Mouse (Mus musculus) frontal cortex, postnatal 10 days (tissue): ENCODE measurements around the gene Prkcsh.

ENCODE experiments used
- DNase-seq, 2 experiments: peaks; one replicate each; pipeline ENCODE4 v3.0.0; 2022; ENCODE audit warnings: low spot score in 2 of 2, mixed read lengths in 1 of 2

Prkcsh gene

DNA sequence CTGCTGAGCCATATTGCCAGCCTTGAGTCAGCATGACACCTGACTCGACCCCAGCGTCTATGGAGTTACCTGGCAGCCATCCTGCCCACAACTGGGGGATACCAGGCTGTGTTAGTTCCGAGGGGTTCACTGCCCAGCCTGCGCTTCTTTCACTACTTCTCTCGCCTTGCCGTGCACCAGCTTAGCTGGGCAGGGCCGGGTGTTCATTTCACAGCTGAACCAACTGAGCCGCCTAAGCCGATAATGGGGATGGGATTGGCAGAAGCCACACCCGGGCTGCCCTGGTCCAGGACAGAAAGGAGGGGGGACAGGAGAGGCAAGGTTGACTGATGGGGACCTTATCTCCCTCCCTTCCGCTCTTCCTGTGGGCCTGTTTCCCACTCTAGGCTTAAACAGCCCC is 46.7 kb downstream of the Prkcsh start:
- no peak for DNase-seq

DNA sequence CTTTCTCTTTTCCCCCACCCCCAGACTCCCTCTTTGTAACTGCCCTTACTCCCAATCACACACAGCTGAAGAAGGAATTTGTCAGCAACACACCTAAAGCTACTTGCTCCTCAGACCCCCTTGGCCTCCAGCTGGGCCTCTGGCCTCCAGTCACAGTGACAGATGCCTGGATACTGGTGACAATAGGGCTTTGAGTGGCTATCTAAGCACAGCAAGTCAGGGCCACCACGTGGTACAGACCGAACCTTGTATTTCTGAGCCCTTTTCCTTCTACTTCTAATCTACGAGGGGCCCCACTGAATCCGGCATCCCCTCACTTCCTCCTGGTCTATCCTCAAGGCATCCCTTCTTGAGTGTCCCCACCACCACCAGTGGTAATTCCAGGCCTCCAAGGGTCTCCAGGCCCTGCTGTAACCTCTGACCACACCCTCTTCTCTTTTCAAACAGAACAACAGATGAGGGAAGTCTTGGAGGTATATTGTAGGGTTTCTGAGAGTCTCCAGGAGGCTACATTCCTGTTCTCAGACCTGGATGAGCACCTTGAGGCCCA is 47.2 kb downstream of the Prkcsh start:
- no peak for DNase-seq

DNA sequence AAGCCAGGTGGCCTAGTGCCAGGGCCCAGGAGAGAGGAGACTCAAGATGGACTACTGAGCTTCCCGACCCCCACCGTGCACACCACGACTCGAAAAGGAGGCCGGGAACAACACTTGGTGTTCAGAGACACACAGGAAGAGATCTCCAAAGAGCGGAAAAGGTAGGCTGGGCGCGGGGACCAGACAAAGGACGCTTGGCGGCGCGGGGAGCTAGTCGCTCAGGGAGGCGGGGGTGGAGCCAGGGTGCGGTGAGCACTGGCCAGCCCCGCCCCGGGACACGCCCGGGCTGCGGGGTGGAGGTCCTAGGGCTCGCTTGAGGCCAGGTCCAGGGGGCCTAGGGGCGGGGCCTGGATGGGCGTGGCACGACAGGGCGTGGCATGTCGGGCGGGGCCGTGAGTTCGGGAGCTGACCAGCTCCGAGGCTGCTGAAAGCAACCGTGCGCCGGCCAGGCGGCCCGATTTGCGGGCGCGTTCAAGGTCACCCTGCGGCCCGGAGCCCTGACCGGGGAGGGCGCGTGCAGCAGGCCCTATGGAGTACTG is 47.8 kb downstream of the Prkcsh start:
- DNase-seq = peak; percentile 68 to 69

GRCm38 (mm10) chr9:22051161-22051957 is 48.8 kb downstream of the Prkcsh start:
- DNase-seq = peak; percentile 55 to 62

GRCm38 (mm10) chr9:22051958-22052254 is 49.3 kb downstream of the Prkcsh start, which contains the start of gene Elavl3:
Elavl3 (minus strand) TSS chr9:22052023.
- peak; percentile 66 to 84 for DNase-seq

DNA sequence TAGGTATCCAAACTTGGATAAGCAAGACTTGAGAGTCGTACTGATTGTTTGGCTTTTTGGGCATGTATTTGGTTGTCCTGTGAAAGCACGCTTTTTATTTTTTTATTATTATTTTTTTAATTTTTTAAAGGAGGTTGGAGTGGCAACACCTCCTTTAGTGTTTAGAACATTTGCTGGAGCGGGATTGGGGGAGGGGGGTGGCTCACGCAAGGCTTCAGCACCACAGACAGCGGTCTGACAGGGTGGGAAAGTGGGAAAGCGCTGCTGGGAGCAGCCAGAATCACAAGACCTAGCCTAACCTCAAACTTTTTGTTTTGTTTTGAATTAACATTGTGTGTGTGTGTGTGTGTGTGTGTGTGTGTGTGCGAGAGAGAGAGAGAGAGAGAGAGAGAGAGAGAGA is 51.1 kb downstream of the Prkcsh start:
- no peak for DNase-seq

DNA sequence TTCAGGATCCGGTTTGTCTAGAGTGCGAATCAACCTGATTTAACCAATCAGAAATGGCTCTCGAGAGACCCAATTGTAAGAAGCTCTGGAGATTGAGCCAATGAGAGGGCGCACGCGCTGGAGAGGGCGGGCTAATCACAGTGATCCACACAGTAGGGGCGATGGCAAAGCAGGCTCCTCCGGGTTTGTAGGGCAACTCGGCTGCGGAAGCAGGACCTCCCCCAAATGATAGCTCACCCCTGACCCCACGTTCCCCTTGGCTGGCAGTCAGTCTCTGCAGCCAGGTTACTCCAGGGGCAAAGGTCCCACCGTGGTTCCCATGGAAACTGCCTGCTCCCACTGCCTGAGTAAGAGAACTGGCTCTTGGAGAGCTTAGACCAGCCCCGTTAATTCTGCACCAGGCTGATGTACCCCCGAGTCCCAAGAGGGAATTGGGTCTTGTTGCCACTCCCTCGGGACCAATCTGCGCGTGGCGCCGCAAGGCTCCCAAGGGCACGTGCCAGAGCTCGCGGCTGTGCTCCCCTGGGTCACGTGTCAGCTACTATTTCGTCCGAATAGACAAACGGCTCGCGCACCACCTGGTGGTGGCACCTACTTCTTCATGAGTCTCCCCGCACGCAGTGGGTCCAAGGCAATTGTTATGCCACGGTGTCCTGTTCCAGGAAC is 51.9 kb downstream of the Prkcsh start:
- peak; percentile 76 to 79 for DNase-seq

DNA sequence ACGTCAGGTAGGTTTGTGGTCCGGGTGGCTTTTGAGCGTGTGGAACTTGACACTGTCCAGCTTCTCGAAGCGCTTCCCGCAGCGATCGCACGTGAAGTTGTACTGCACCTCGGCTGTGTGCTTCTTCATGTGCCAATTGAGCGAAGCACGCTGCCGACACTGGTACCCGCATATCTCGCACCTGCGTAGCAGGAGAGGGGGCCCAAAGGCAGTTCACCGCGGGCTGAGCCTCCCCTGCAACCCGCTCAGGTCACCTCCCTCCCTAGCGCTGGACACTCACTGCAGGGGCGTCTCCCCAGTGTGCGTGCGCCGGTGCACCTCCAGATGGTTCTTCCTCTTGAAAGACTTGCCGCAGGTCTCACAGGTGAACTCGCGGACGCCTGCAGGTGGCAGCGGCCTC is 53.1 kb downstream of the Prkcsh start:
- peak in 1 of 2 experiments; percentile 36 for DNase-seq

GRCm38 (mm10) chr9:22056303-22056910 is 53.8 kb downstream of the Prkcsh start:
- DNase-seq = no peak

DNA sequence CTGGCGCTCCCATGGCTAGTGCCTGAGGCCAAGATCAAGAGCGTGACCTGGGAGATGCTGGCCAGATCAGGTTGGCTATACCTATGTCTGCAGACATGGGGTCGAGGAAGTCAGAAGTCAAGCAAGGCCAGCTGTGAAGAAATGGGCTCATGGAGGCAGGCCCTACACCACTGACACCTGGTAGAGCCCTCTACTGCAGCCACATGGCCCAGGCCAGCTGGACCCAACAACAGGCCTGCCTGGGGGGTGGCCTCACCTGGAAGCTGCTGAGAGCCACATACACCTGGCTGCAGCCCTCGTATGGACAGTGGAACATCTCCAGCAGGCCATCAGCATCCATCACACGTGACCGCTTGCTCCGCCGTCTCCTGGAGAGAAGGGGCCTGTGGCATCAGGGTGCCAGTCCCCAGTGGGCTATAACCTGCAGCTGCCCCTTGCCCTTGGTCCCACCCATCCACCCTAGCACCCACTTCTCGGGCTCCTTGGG is 54.5 kb downstream of the Prkcsh start:
- peak in 1 of 2 experiments; percentile 37 for DNase-seq

- peak in 1 of 2 experiments; percentile 46 for DNase-seq
Observed at GRCm38 (mm10) chr9:22058011-22058424, 55.4 kb downstream of the Prkcsh start.

DNA sequence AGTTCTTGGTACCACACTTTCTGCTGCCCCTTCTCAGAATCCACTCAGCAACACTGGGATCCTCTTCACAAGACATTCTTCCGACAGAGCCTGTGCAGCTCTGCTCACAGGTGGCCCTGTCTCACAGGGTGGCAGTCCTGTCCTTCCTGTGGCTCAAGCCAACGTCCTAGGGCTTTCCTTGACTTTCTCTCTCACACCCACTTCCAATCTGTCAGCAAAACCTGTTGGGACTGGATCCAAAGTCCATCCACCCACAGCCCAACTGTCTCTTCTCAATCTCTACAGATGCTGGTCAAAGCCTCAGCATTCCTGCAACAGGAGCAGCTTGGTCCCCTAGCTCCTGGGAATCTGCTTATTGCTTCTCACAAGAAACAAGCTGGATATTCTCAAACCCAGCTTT is 58.7 kb downstream of the Prkcsh start:
- DNase-seq = no peak
